Mouse (Mus musculus): ENCODE data around the gene Rnase13. TPM values are rescaled to one million over a fixed set of nuclear protein-coding genes. Genes with fewer than 3 reads are reported as not detected.

The Rnase13 gene
- total RNA-seq, 2 experiments from 2014 or later = not detected

DNA sequence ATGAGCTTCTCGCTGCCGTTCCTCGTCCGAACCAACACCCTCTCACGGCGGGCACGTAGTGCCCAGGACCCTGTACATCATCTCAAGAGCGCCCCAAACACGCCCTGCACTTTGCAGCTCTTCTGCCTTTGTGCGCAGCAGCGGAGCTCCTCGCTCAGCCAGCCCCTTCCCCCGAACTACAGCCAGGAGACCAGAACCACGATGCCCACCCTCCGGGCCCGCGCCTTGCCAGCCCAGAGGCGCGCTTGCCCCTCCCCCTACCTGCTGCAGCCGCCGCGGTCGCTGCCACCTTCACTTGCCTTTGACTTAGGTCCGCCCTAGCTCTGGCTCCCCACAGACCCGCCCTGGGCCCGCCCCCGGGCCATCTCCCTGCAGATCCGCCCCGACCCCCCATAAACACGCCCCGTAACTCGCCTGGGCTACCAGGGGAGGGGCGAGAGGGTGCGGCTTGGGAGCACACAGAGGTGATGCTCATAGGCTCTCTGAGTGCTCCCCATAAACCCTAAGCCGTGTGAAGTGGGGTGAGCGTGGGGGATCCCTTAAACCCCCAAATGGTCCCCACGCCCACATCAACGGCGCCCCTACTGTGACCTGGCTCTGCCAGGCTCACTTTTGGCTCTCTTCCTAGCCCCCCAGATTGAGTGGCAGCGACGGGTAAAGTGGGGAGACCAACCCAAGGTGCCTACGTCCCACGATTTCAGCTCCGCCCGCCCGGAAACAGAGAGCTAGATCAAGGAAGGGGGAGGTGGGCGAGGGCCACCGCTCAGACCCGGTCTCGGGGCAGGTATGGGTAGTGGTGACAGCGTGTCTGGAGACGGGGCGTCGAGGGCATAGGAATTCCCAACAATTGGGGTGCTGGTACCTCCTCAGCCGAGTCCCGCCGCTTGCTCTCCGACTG, 9.3 kb downstream of the Rnase13 start:
- peak; percentile 70 to 78 for DNase-seq (ENCODE audit: low spot score in 2 of 2)

GRCm38 (mm10) chr14:51912391-51913061, 10.0 kb downstream of the Rnase13 start:
- no peak for DNase-seq (ENCODE audit: low spot score in 2 of 2)

DNA sequence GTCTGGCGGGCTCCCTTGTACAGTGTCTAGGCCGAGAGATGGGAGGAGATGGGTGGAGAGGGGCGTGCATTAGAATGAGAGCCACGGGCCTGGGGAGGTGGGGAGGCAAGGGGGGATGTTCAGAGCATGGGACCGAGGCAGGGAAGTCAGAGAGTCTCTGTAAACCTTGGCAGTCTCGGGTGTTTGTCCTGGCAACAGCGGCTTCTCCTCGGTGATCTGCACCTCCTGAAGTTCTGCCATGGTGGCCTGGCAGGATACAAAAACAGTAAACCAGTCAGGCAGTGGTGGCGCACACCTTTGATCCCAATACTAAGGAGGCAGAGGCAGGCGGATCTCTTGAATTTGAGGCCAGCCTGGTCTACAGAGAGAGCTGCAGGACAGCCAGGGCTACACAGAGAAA, 11.3 kb downstream of the Rnase13 start:
- no peak for DNase-seq (ENCODE audit: low spot score in 2 of 2)

- no peak for DNase-seq (ENCODE audit: low spot score in 2 of 2)
Measured at GRCm38 (mm10) chr14:51906102-51906501, 16.5 kb downstream of the Rnase13 start.

DNA sequence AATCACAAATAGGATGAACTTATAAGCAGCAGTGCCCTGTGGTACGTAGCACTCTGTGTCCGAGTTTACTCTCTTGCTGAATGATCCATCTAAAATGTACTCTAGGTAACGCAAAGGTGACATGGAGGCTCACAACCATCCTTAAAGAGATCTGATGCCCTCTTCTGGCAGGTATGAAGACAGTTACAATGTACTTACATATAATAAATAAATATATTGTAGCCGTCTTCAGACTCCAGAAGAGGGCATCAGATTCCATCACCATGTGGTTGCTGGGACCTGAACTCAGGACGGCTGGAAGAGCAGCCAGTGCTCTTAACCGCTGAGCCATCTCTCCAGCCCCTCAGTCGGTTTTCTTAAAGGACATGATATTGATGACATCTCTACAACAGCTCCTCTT, 17.9 kb downstream of the Rnase13 start:
- no peak for DNase-seq (ENCODE audit: low spot score in 2 of 2)

- DNase-seq (ENCODE audit: low spot score in 2 of 2) = no peak
Measured at GRCm38 (mm10) chr14:51903782-51904181, 18.8 kb downstream of the Rnase13 start.

DNA sequence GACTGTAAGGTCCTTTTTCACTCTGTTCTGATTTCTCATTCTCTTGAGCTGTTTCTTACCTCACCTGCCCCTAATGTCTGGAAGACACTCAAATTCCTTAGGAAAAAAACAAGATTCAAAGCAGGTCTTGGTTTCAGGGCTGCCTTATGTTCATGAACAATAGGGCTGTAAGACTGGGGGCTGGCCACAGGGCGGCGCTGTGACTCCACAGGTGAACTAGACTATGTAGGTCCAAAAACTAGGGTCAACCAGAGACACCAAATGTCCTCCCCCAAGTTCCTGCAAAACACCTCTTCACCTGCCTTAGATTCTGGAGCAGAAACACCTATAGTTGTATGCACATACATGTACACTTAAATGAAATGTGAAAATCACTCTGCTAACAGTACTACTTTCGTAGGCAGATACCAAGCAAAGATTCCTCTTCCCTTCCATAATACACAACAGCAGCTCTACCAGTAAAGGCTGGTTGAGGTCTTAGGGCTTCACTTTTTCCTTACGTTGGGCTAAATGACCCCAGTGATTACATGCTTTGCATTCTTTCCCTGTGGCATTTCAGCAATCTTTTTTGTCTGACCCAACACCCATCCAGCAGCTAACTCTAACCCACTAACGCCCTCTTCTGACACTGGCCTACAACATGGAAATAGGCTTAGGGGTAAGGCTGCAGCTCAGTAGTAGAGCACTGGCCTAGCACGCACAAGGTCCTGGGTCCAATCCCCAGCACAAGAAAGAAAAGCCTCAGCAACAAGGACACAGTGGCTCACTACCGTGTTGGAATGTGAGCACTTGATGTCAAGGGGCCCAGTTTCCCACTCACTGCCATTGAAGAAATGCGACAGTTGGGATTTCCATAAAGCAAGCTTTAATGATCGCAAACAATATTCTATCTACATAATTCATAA, 19.5 kb downstream of the Rnase13 start:
- DNase-seq (ENCODE audit: low spot score in 2 of 2) = peak; percentile 81 to 88

GRCm38 (mm10) chr14:51899351-51899750, 23.2 kb downstream of the Rnase13 start:
- DNase-seq (ENCODE audit: low spot score in 2 of 2) = no peak

- no peak for DNase-seq (ENCODE audit: low spot score in 2 of 2)
Measured at GRCm38 (mm10) chr14:51896539-51897170, 25.9 kb downstream of the Rnase13 start.

DNA sequence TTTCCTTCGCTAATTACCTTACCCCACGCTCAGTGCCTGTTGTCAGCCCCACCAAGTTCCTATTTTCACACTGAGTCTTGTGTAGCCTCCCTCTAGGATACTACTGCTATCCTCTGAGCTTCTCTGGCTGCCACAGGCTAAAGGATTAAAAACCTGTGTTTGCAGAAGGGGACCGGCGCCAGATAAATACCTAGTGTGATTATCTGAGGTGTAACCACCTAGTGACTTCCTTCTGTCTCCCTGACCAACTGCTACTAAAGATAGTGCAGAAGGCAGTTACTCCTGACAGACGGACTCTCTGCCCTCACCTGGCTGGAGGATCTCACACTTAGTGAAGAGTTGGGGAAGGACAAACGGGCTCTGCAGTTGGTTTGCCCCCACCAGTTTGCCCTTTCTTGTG, 26.6 kb downstream of the Rnase13 start:
- DNase-seq (ENCODE audit: low spot score in 2 of 2) = no peak

GRCm38 (mm10) chr14:51895071-51895470, 27.5 kb downstream of the Rnase13 start:
- DNase-seq (ENCODE audit: low spot score in 2 of 2) = no peak

GRCm38 (mm10) chr14:51893809-51894208, 28.8 kb downstream of the Rnase13 start:
- DNase-seq (ENCODE audit: low spot score in 2 of 2) = no peak

GRCm38 (mm10) chr14:51893094-51893794, 29.3 kb downstream of the Rnase13 start:
- no peak for DNase-seq (ENCODE audit: low spot score in 2 of 2)

DNA sequence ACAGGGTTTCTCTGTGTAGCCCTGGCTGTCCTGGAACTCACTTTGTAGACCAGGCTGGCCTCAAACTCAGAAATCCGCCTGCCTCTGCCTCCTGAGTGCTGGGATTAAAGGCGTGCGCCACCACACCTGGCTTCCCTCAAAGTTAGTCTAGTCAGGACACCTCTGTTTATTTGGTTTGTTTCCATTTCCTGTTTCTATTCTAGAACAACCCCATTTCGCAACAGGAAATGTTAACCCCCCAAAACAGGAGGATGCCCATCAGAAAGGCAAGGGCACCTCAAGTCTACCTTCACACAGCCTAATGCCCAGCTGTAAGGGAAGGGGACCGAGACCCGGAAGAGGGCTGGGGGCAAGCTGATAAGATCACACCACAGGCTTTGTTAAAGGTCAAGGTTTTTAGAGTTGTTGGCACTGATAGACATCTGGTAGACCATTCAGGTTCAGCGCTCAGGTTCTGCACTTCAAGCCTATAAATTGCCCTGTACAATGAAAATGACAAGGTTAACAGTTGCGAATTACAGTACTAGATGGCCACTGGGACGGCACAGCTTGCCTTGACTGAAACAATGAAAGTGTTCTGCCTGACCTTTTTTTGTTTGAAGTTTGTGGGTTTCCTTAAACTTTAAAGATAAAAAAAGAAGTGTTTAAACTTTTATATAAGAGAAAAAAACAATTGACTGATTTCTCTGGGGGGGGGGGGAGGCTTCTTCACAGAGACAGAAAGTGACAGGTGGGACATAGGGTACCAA, 30.2 kb downstream of the Rnase13 start, which contains the start of gene Slc39a2:
Gene Slc39a2 (plus strand): TSS at position 699 of the 749 bp plus-strand sequence.
- DNase-seq (ENCODE audit: low spot score in 2 of 2) = no peak

DNA sequence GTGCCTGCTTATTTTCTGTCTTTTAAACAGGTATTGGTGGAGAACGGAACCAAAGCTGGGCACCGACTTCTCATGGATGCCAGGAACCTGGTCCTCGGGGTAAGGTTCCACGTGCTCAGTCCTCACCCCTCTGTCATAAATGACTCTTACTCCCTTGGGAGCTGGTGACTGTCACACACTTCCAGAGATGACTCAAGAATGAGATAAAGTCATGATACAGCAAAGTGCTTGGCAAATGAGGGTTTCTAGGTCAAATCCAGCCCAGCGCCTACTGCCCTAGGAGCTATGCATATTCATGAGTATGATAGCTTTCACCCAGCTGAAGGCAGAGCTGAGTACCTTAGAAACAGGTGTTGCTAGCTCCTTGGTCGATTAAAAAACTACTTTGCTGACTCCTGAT, 32.7 kb downstream of the Rnase13 start:
- DNase-seq (ENCODE audit: low spot score in 2 of 2) = no peak

DNA sequence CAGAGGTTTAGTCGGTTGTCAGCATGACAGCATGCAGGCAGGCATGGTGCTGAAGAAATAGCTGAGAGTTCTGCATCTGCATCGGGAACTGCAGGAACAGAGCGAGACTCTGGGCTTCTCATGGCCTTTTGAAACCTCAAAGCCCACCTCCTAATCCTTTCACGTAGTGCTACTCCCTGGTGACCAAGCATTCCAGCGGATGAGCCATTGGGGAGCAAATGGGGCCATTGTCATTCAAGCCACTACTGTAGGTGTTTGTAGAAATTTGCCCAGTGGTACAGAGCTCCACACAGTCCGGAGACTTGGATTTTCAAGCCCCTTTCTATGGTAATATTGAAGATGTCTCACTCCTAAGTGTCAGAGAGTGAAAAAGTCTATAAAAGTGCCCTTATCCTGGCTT, 36.5 kb downstream of the Rnase13 start:
- no peak for DNase-seq (ENCODE audit: low spot score in 2 of 2)

DNA sequence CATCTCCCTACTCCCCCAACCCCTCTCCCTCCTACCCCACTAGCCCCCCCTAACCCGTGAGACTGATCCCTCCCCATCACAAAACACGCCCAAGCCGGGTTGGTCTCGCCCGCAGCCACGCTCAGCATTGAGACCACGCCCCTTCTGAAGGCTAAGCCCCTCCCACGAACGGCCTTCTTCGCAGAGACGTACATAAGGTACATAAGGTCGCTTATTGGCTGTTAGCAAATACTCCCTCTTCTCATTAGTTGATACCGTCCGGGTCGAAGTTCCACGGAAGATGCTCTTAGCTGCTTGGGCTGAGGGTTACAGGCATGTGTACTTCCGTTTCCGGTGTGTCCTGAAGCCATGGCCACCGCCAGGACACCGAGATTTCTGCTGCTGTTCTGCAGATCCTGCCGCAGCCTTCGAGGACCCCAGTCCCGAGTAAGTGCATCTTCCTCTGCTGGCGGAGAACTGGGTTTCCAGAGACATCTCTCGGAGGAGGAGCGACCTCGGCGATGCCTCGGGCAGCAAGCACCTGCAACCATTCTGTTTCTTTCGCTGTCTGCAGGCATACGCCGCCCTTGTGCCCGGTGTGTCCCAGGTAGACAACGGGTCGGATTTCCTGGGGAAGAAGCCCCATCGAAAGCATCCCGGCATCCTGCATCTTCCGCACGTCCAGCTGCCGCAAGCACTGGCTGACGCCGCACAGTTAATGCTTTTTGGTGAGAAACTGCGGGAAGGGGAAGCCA, 37.8 kb downstream of the Rnase13 start, which contains the start of gene Mettl17:
Gene Mettl17 (plus strand): TSS at position 245 of the 734 bp plus-strand sequence.
- DNase-seq (ENCODE audit: low spot score in 2 of 2) = peak; percentile 91 to 92

DNA sequence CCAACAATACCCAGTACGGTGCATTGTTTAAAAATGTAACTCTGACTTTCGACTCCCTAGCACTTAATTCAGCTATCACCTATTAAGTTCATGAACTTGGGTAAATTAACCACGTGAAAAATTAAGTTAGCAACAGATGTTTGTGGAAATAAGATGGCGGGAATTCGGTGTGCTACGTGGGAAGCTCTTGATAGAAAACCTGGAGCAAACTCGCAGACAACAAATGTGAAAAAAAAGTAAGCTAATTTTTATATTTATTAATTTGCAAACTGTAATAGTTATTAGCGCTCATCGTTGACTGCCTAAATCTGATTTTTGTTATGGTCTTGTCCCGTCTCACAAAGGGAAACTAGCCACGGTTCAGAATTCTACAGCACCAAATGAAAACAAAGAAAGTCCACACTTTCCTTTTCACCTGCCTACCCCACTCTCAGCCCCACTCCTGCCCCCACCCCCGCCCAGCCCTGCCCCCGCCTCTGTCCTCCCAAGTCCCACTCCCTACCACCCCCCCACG, 38.5 kb downstream of the Rnase13 start:
- DNase-seq (ENCODE audit: low spot score in 2 of 2) = no peak

Data from layer of hippocampus, postnatal 10 days (tissue).